Mouse (Mus musculus) myocyte (in vitro differentiated cells): Measurements from ENCODE around the gene Myo1e.

Experiments used
- MAX ChIP-seq: IDR thresholded peaks from one replicate; pipeline ENCODE4 v1.6.1; 2011; ENCODE audit warnings: low read depth, mild to moderate bottlenecking, control low read depth
- POLR2A ChIP-seq: IDR thresholded peaks from one replicate; pipeline ENCODE4 v1.6.1; 2011; ENCODE audit warnings: low read depth, mild to moderate bottlenecking, control low read depth, moderate library complexity; ENCODE audit not compliant: insufficient read length
- TCF12 ChIP-seq: IDR thresholded peaks from one replicate; pipeline ENCODE4 v1.6.1; 2011; ENCODE audit warnings: mild to moderate bottlenecking, control low read depth; ENCODE audit not compliant: poor library complexity, insufficient read depth, severe bottlenecking
- TCF3 ChIP-seq: IDR thresholded peaks from one replicate; pipeline ENCODE4 v1.6.1; 2011; ENCODE audit warnings: low read depth, control low read depth; ENCODE audit not compliant: insufficient read length

DNA sequence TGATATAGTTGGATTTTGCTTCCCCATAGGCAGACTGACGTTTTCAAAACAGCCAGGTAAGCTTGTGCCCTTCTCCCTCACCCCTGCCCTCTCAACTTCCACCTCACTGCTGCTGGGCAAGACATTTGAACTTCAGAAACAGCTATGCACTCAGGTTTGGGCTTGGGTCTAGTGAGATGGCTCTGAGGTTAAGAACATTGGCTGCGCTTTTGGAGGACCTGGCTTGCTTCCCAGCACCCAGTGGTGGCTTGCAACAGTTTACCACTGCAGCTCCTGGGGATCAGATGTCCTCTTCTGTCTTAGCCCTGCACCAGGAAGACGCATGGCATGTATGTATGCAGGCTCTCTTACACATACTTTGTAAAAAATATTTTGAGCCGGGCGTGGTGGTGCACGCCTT is 40.9 kb downstream of the Myo1e start:
- no peak for TF ChIP-seq POLR2A
- no peak for TF ChIP-seq TCF3
- no peak for TF ChIP-seq MAX
- TF ChIP-seq TCF12: no peak
